Mouse (Mus musculus): ENCODE data around the gene Il4ra. TPM values are rescaled to one million over a fixed set of nuclear protein-coding genes. Genes with fewer than 3 reads are reported as not detected.

Gene Il4ra
- total RNA-seq, 2 experiments from 2014 or later = 7.3 to 9.6 TPM

DNA sequence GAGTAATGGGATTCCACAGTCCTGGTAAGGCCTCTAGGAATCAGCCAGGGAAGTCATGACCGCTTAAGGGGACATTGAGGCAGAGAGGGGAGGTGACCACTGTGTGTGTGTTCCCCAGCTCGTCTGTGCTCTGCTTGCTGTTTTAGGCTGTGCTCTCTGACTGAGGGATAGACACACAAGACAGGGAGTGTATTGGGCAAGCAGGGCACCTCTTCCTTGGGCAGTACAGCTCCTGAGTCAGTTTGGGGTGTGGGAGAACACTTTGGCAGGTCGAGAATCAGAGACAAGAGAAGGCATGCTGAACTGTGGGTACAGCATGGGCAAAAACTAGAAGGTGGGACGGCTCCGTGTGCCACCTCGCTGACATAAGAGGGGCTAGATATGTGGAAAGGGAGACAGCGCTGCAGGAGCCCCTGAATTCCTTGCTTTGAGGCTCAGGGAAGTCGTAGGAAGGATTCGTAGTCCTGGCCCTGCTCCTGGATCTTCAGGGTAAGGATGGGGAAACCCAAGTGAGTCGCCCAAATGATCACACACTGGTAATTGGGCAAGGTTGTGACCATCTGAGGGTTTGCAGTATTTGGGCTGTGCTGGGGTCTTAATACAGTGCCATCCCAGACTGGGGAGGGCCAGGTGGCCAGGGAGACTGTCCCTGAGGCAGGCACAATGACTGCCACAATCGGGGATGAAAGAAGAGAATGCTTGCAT, 1.1 kb downstream of the Il4ra start:
- intact Hi-C loops (cut with DNase I) = loop anchor here (5.0 kb wide), 1 partner anchor 61 kb away; the partner anchor contains the start of gene Nsmce1
- peak overlapping the region; percentile 62 for H3K4me3 ChIP-seq

DNA sequence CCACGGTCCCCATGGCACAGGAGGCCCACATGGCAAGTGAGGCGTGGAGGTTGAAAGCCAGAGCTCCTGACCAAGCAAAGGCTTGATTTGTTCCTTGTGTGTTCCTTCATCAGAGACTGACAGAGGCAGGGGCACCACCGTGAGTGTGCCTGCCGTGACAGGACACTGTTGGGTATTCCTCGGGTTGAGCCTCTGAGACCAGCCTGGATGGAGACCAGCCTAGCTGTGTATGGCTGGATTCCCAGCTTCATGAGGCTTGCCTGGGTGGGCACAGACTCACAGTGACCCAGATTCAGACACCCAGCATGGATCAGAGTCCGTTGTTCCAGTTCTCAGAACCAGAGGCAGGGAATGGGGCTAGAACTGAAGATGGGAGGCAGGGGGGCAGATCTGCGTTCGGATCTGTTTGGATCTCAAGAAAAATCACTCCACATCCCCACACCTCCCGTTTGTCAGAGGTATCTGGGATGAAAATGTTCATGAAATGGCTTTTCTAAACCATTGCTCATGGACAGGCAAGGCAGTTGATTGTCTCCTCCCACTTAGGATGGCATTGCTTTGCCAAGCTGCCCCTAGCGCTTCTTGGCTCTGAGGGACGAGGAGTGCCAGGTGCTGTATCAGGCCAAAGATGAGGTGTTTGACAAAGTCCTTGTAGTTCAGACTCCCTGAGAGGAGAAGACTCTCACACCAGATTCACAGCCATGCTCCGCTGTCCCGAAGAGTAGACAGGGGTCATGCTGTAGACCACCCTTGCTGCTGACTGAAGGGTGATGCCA, 1.9 kb downstream of the Il4ra start:
- no peak for DNase-seq (ENCODE audit: extremely low spot score in 1 of 2, low spot score in 2 of 2)
- TF ChIP-seq CTCF (IDR thresholded peaks at IDR 0.05) = no peak
- H3K27ac ChIP-seq = no peak overlapping the region; the same call in none of the 2 replicates
- intact Hi-C loops (cut with DNase I) = loop anchor here (5.0 kb wide), 1 partner anchor 62 kb away; the partner anchor contains the start of gene Nsmce1
- H3K4me3 ChIP-seq = no peak overlapping the region

More for the DNA sequence above, 1.1 kb downstream of the Il4ra start:
- no peak for TF ChIP-seq CTCF (IDR thresholded peaks at IDR 0.05)
- DNase-seq (ENCODE audit: extremely low spot score in 1 of 2, low spot score in 2 of 2) = no peak
- no peak overlapping the region; the same call in 1 of the 2 replicates for H3K27ac ChIP-seq

DNA sequence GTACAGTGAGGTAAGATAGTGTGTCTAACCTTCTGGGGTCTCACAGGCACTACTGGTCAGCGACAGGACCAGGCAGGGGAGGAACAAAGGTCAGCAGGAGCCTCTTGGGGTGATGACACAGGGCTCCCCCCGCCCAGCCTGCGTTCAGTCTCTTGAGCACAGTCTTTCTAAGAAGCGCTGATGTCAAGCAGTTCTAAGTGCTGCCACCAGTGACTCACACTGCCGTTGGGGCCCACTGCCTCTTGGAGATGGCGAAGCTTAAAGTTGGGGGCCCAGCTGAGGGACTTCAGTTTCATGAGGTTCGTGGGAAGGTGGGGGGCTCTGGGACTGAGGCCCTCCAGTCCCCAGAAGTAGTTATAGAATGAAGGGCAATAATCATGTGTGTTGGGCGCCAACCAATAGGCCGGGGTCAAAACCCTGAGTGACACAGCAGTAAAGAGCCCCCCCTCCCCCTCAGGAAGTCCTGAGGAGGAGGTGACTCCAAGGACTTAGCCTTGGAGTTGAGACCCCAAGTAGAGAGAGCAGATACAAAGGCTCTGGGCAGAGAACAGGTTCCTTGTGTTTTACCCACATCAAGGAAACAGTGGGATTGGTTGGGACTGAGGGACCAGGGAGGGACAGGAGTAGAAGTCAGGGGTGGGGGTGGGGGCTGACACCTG, 2.7 kb downstream of the Il4ra start:
- TF ChIP-seq CTCF (IDR thresholded peaks at IDR 0.05) = no peak
- intact Hi-C loops (cut with DNase I) = loop anchor here (5.0 kb wide), 1 partner anchor 62 kb away; the partner anchor contains the start of gene Nsmce1
- no peak overlapping the region for H3K27ac ChIP-seq
- DNase-seq (ENCODE audit: extremely low spot score in 1 of 2, low spot score in 2 of 2) = no peak
- no peak overlapping the region for H3K4me3 ChIP-seq

DNA sequence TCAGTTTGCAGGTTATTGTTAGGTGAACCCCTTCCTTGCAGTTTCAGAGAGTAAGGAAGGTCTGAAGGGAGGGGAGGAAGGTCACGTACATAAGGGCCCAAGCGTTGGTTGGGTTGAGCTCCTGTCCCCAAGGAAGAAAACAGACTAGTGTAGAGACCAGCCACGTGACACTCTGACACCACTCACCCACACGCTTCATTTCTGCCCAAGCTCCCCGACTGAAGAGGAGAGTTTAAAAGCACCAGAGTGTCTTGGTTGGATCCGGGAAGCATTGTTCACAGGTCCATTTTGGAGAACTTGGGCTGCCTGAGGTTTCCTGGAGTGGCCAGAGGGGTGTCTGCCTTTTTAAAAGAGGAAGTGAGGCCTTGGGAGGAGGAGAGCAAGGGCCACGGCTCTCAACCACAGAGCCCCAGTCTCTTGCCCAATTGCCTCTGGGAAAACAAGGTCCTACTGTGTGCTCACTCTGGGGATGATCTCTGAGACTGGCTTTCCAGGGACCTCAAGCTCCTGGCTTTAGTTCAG, 3.5 kb downstream of the Il4ra start:
- no peak for TF ChIP-seq CTCF (IDR thresholded peaks at IDR 0.05)
- DNase-seq (ENCODE audit: extremely low spot score in 1 of 2, low spot score in 2 of 2) = no peak
- H3K27ac ChIP-seq = no peak overlapping the region
- intact Hi-C loops (cut with DNase I) = no loop called here
- no peak overlapping the region for H3K4me3 ChIP-seq

DNA sequence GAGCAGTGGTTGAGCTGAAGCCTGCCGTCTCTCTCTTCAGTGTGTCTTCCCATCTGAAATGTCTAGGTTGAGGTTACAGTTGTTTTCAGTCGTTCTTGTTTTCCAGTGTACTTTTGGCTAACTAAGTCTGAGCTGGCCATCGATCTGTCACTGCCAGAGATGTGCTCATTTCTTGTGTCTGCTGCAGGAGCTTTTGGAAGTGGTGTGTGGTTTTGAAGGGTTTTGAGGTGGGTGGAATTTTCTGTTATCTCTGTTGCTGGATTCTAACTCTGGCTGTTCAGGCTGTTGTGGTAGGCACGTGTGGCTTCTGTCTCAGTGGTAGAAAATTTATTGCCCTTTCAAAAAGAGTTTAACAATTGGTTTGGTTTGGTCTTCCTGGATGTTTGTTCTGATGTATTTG, 4.2 kb downstream of the Il4ra start:
- DNase-seq (ENCODE audit: extremely low spot score in 1 of 2, low spot score in 2 of 2) = no peak
- intact Hi-C loops (cut with DNase I) = no loop called here

DNA sequence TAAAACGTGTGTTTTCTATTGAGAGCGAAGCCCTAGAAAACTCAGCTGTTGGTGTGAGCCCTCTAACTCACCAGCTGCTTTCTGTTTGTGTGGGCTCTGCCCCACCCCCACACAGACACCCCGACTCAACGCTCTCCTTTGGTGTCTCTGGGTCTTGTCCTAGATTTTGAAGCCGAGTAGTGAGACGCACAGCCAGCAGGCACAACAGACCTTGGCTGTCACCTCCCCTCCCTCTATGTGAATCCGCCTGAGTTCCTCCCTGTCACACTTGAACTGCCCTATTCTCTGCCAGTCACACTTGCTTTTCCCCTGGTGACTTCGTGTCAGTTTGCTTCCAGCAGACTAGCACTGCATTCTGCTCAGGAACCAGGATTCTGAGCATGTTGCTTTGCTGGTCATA, 4.9 kb downstream of the Il4ra start:
- H3K4me3 ChIP-seq = no peak overlapping the region
- no peak for DNase-seq (ENCODE audit: extremely low spot score in 1 of 2, low spot score in 2 of 2)
- H3K27ac ChIP-seq = no peak overlapping the region
- no peak for TF ChIP-seq CTCF (IDR thresholded peaks at IDR 0.05)
- intact Hi-C loops (cut with DNase I) = no loop called here

More for the DNA sequence above, 4.2 kb downstream of the Il4ra start:
- Histone ChIP-seq H3K4me3 (no peak overlapping the region), H3K27ac (no peak overlapping the region)
- TF ChIP-seq CTCF (IDR thresholded peaks at IDR 0.05) = no peak

DNA sequence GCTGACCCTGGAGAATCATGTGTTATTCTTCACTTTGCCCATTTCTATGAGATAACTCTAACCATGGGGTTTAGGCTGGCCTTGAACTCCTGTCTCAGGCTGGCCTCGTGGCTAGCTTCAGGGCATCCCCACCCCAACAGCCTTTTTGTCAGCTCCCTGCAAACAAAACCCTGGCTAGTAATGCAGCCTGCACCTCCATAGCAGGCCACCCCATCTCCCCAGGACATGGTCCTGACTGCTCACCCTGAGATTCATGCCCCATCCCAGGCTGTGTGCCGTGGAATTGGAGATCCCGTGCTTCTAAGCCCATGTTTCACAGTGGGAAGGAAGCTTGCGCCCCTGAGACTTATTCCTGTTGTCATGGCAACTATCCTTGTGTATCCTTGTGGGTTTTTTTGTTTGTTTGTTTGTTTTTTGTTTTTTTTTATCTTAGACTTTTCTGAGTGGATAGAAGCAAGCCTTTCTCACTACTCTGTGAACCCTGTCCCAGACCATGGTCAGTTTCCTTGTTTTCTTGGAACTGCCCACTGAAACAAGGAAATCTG, 6.6 kb downstream of the Il4ra start:
- no peak for DNase-seq (ENCODE audit: extremely low spot score in 1 of 2, low spot score in 2 of 2)
- intact Hi-C loops (cut with DNase I) = no loop called here
- TF ChIP-seq CTCF (IDR thresholded peaks at IDR 0.05) = no peak
- Histone ChIP-seq H3K27ac (no peak overlapping the region), H3K4me3 (no peak overlapping the region)

DNA sequence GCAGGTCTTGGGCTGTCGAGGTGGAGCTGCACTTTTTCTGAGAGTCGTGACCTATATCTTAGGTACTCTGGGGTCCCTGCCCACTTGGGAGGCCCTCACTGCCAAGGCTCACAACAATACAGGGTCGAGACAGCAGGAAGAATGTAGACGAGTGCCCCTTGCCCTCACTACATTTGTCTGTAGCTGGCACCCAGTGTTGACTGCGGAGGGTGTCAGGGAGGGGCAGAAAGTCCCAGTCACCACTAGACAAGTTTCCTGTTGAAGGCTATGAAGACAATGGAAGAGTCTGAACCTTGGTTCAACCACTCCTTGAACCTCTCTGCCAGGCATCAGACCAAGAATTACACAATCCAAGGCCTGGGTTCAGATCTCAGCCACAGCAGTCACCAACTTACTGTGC, 7.1 kb downstream of the Il4ra start:
- Histone ChIP-seq H3K27ac (no peak overlapping the region), H3K4me3 (no peak overlapping the region)
- no peak for TF ChIP-seq CTCF (IDR thresholded peaks at IDR 0.05)
- DNase-seq (ENCODE audit: extremely low spot score in 1 of 2, low spot score in 2 of 2) = no peak
- intact Hi-C loops (cut with DNase I) = no loop called here

DNA sequence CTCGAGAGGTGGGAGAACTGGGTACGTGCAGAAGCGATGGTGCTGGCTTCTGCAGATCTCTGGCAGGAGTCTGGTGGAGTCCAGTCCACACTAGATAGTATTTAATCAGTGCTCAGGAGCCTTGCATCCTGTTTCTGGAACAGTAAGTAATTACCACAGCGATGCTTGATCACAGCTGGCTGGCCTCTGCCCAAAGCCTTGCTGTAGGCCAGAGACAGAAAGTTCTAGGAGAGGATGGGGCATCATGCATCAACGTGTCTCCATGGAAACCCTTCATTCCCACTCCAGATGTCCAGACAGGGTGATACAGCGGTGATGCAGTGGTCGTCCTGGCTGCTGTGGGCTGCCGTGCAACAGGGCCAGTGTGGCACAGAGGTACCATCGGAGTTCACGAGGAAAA, 7.6 kb downstream of the Il4ra start:
- TF ChIP-seq CTCF (IDR thresholded peaks at IDR 0.05) = no peak
- no peak overlapping the region for H3K27ac ChIP-seq
- DNase-seq (ENCODE audit: extremely low spot score in 1 of 2, low spot score in 2 of 2) = no peak
- no peak overlapping the region for H3K4me3 ChIP-seq
- intact Hi-C loops (cut with DNase I) = no loop called here

DNA sequence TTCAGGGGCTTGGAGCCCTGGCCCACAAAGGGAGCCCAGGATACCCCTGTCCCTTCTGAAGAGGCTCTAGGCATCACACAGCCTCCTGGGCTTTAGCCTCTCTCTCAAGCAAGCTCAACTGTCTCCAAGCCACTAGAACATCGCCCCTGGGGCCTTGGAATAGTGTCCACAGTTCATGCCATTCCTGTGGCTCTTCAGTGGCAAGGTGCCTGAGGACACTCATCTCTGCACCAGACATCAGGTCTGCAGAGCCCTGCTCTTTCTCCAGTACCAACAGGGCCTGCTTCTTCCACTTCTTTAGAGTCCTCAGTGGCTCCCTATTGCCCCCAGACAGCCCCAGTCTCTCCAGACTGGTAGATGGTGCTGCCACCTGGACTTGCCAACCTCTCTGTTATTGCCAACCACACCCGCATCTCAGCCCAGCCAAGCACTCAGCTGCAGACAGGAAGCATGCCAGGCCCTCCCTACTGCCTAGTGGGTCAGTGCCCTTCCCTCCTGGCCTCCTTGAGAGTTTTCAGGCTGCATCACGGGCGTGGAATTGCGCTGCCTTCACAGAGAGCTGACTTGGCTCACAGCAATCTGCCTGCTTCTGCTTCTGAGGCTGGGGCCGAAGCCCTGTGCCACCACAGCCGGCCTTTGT, 8.3 kb downstream of the Il4ra start:
- Histone ChIP-seq H3K4me3 (no peak overlapping the region), H3K27ac (no peak overlapping the region)
- intact Hi-C loops (cut with DNase I) = no loop called here
- DNase-seq (ENCODE audit: extremely low spot score in 1 of 2, low spot score in 2 of 2) = no peak
- TF ChIP-seq CTCF (IDR thresholded peaks at IDR 0.05) = no peak

DNA sequence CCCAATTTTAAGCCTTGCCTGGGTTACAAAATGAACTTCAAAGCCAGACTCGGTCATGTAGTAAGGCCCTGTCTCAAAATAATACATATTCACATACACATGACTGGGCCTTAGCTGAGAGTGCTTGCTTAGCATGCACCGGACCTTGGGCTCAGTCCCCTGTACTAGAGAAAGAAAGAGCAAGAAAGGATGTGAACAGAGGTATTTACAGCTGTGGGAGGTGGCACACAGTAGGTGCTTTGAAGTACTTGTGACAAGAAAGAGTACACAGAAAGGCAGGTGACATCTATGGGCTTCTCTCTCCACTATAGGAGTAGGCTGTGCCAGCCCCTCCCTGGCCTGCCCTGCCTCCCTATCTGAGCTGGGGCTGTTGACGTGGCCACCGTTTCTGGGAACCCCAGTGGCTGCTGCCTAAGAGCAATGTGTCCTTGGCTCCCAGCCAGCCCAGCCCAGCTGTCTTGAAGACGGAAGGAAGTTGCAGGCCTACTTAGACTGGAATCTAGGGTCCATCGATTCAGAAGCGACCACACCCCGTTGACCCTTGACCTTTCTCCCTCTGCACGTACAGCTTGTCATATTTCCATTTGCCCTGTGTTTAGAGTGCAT, 9.3 kb downstream of the Il4ra start:
- no peak overlapping the region for H3K27ac ChIP-seq
- H3K4me3 ChIP-seq = no peak overlapping the region
- TF ChIP-seq CTCF (IDR thresholded peaks at IDR 0.05) = no peak
- intact Hi-C loops (cut with DNase I) = no loop called here
- peak in 1 of 2 experiments; percentile 47 for DNase-seq (ENCODE audit: extremely low spot score in 1 of 2, low spot score in 2 of 2)

All from left cerebral cortex, adult 2 months (tissue).